Mouse (Mus musculus) testis, postnatal 14 days (tissue): ENCODE data around the gene Atp1b3.
A peak's percentile ranks its signal among the peaks of the same experiment; 100 is the strongest.
"Not testable (repeated sequence)": the region's sequence is repeated elsewhere in the genome, so short reads cannot be mapped to it uniquely, and the experiment has no call there.

ENCODE experiments used
- DNase-seq: peaks from one replicate; pipeline ENCODE4 v3.0.0; 2021; ENCODE audit warnings: low spot score

The Atp1b3 gene

GRCm38 (mm10) chr9:96364141-96364838 is at the start of gene Atp1b3:
TSS of gene Atp1b3 (minus strand) at chr9:96364442.
- peak; percentile 99 for DNase-seq

GRCm38 (mm10) chr9:96412821-96413405 is 48.7 kb upstream of the Atp1b3 start:
- DNase-seq = no peak

- DNase-seq = no peak
Observed at GRCm38 (mm10) chr9:96404312-96404711, 40.1 kb upstream of the Atp1b3 start.

GRCm38 (mm10) chr9:96399916-96400315 is 35.7 kb upstream of the Atp1b3 start:
- not testable (repeated sequence) for DNase-seq

GRCm38 (mm10) chr9:96399425-96399878 is 35.2 kb upstream of the Atp1b3 start:
- DNase-seq = no peak

GRCm38 (mm10) chr9:96398614-96399013 is 34.4 kb upstream of the Atp1b3 start:
- DNase-seq = no peak

GRCm38 (mm10) chr9:96398165-96398564 is 33.9 kb upstream of the Atp1b3 start:
- no peak for DNase-seq

- no peak for DNase-seq
Observed at GRCm38 (mm10) chr9:96394910-96395690, 30.9 kb upstream of the Atp1b3 start.

GRCm38 (mm10) chr9:96393731-96394235 is 29.5 kb upstream of the Atp1b3 start:
- DNase-seq = no peak

GRCm38 (mm10) chr9:96393112-96393511 is 28.9 kb upstream of the Atp1b3 start:
- DNase-seq = no peak

- DNase-seq = no peak
Observed at GRCm38 (mm10) chr9:96391921-96392320, 27.7 kb upstream of the Atp1b3 start.

GRCm38 (mm10) chr9:96383714-96384487 is 19.7 kb upstream of the Atp1b3 start:
- DNase-seq = no peak

GRCm38 (mm10) chr9:96382756-96383155 is 18.5 kb upstream of the Atp1b3 start:
- no peak for DNase-seq

GRCm38 (mm10) chr9:96381393-96381792 is 17.2 kb upstream of the Atp1b3 start:
- DNase-seq = no peak

GRCm38 (mm10) chr9:96379551-96379950 is 15.3 kb upstream of the Atp1b3 start:
- DNase-seq = no peak

- DNase-seq = no peak
Observed at GRCm38 (mm10) chr9:96378747-96379146, 14.5 kb upstream of the Atp1b3 start.

GRCm38 (mm10) chr9:96377096-96377495 is 12.9 kb upstream of the Atp1b3 start:
- no peak for DNase-seq

GRCm38 (mm10) chr9:96375819-96376218 is 11.6 kb upstream of the Atp1b3 start:
- DNase-seq = no peak

GRCm38 (mm10) chr9:96371075-96371474 is 6.8 kb upstream of the Atp1b3 start:
- no peak for DNase-seq

- no peak for DNase-seq
Observed at GRCm38 (mm10) chr9:96369654-96370384, 5.6 kb upstream of the Atp1b3 start.

- DNase-seq = no peak
Observed at GRCm38 (mm10) chr9:96365271-96365872, 1.1 kb upstream of the Atp1b3 start.
